Mouse (Mus musculus) hindbrain, embryonic 12.5 days (tissue): ENCODE data around the gene 4933415A04Rik. TPM values are rescaled to one million over a fixed set of nuclear protein-coding genes. Genes with fewer than 3 reads are reported as not detected.

Experiments used
- ATAC-seq: fragments of 200-750 bp; cut with Nextera tagmentation; 2 replicates; pipeline ENCODE4 v1.8.0; 2017; ENCODE audit warnings: moderate TSS enrichment; ENCODE audit not compliant: low FRiP score
- H3K27ac ChIP-seq: fragments of 300-500 bp; sonication (generic); 2 replicates; pipeline ENCODE4 v1.5.1; 2016; ENCODE audit warnings: mild to moderate bottlenecking
- H3K27me3 ChIP-seq: fragments of 300-500 bp; sonication (generic); 2 replicates; pipeline ENCODE4 v1.6.1; 2016; ENCODE audit warnings: mild to moderate bottlenecking
- H3K36me3 ChIP-seq: fragments of 300-500 bp; sonication (generic); 2 replicates; pipeline ENCODE4 v1.6.1; 2016; ENCODE audit warnings: mild to moderate bottlenecking
- H3K4me1 ChIP-seq: fragments of 300-500 bp; sonication (generic); 2 replicates; pipeline ENCODE4 v1.6.1; 2016
- H3K4me2 ChIP-seq: fragments of 300-500 bp; sonication (generic); replicated peaks from 2 replicates; pipeline ENCODE4 v1.6.1; 2016; ENCODE audit warnings: mild to moderate bottlenecking
- H3K4me3 ChIP-seq: fragments of 300-500 bp; sonication (generic); 2 replicates; pipeline ENCODE4 v1.5.1; 2016; ENCODE audit warnings: mild to moderate bottlenecking
- H3K9ac ChIP-seq: fragments of 300-500 bp; sonication (generic); 2 replicates; pipeline ENCODE4 v1.6.1; 2016; ENCODE audit warnings: mild to moderate bottlenecking, moderate library complexity
- H3K9me3 ChIP-seq: fragments of 300-500 bp; sonication (generic); replicated peaks from 2 replicates; pipeline ENCODE4 v1.6.1; 2016; ENCODE audit warnings: mild to moderate bottlenecking
- WGBS: fragments of 180-500 bp; shearing (Covaris S2); methylation state at CpG from one replicate; pipeline ENCODE4 v1.1.7; 2016; 5-methylcytosine and 5-hydroxymethylcytosine counted together
- polyA plus RNA-seq: library from polyadenylated mRNA; unstranded; fragments of >200 nt; fragmentation: Nextera tagmentation; extraction: Ambion mirVana; gene quantifications from 2 replicates; pipeline ENCODE4 v1.2.1, GENCODE M21; 2016

The 4933415A04Rik gene
- 6.5 and 8.1 TPM in 2 replicates for polyA plus RNA-seq

DNA sequence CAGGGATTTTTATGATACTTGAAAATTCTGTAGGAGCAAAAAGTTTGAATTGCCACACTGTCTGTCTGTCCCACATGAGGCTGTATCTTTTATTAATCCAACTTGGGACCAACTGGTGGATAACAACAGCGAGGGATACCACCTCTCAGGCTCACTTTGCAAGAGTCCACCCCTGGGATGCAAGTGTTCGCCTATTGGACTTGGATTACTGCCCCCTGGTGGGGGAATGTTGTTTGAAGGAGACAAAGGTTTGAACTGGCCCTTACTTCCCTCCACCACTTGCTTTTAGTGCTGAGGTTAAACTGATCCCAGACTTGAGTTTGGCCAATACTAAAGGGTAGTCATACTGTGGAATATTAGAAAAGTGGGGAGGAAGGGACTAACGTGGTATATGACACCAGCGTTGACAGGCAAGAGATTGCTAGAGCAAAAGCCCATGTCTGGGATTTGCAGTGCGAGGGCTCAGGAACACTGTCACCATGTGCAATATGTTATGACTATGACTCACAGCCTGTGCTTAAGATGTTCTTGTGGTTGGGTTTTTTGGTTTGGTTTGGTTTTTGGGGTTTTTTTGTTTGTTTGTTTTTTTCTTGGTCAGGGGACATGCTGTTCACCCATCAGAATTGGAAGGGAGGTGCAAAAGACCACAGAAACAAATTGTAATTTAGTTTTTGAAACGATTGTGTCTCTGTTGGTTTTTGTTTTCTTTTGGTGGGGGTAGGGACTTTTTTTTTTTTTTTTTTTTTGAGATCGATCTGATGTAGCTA lies at the start of gene 4933415A04Rik:
4933415A04Rik (plus strand) TSS at position 717 of the 767 bp plus-strand sequence.
- 0 out of 2 replicates have a peak, but pooled peaks have one; percentile 29 for ATAC-seq
- H3K27me3 ChIP-seq = no peaks in the 10 kb centered on the region
- no peaks in the 10 kb centered on the region for H3K9me3 ChIP-seq
- H3K4me3 ChIP-seq = no peak within 1 kb of the TSS
- no peak within 1 kb of the TSS for H3K4me2 ChIP-seq
- peaks cover 47% of the 10 kb centered on the region for H3K36me3 ChIP-seq
- peaks cover 8% of the 10 kb centered on the region; the same call in 1 of the 2 replicates for H3K4me1 ChIP-seq
- 73% methylated on average over 7 of the region's 7 CpGs for WGBS
- no peak within 1 kb of the TSS for H3K27ac ChIP-seq
- no peak within 1 kb of the TSS for H3K9ac ChIP-seq

DNA sequence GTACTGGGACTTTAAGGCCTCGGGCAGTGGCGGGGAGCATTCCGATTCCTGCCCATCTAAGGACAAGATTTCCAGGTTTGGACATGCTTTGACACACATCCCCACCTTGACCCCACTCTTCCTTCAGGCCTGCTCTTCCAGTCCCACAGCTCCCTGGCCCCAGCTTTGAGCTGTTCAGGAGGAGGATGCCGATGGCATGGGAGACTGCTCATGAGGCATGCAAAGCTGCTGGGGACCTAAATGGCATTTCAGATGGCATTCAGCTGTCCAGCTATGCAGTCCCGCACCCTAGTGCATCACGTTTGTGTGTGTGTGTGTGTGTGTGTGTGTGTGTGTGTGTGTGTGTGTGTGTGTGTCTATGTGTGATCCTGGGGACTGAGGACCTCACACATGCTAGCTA lies 49.8 kb upstream of the 4933415A04Rik start:
- Histone ChIP-seq H3K27me3 (no peaks in the 10 kb centered on the region), H3K27ac (no peak overlapping the region), H3K36me3 (peaks cover 40% of the 10 kb centered on the region), H3K9me3 (no peaks in the 10 kb centered on the region), H3K4me2 (no peak overlapping the region), H3K9ac (no peak overlapping the region), H3K4me1 (peaks cover 24% of the 10 kb centered on the region), H3K4me3 (no peak overlapping the region)
- WGBS = 80% methylated on average over 6 of the region's 6 CpGs
- no peak for ATAC-seq

DNA sequence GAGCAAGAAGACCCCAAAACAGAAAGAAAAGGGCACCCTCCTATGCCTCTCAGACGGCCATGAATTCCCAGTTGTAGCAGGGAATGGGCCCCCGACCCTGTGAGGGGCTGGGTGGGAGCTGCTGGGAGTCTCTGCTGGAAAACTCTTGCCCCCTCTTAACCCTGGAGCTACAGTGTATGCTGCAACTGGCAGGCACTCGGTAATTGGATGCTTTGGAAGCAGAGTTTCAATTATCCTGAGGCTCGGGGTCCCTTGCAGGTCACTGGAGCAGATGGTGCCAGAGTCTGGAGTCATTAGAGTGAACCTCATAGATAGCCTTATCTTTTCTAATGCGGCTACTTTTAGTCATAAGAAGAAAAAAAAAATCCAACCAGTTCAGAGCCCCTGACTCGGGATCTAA lies 47.0 kb upstream of the 4933415A04Rik start:
- 23% methylated on average over 6 of the region's 6 CpGs for WGBS
- Histone ChIP-seq H3K27ac (peak overlapping the region; percentile 75), H3K4me3 (no peak overlapping the region), H3K9me3 (no peaks in the 10 kb centered on the region), H3K27me3 (no peaks in the 10 kb centered on the region), H3K9ac (no peak overlapping the region), H3K36me3 (peaks cover 35% of the 10 kb centered on the region), H3K4me2 (no peak overlapping the region), H3K4me1 (peaks cover 21% of the 10 kb centered on the region)
- peak; percentile 87 for ATAC-seq

DNA sequence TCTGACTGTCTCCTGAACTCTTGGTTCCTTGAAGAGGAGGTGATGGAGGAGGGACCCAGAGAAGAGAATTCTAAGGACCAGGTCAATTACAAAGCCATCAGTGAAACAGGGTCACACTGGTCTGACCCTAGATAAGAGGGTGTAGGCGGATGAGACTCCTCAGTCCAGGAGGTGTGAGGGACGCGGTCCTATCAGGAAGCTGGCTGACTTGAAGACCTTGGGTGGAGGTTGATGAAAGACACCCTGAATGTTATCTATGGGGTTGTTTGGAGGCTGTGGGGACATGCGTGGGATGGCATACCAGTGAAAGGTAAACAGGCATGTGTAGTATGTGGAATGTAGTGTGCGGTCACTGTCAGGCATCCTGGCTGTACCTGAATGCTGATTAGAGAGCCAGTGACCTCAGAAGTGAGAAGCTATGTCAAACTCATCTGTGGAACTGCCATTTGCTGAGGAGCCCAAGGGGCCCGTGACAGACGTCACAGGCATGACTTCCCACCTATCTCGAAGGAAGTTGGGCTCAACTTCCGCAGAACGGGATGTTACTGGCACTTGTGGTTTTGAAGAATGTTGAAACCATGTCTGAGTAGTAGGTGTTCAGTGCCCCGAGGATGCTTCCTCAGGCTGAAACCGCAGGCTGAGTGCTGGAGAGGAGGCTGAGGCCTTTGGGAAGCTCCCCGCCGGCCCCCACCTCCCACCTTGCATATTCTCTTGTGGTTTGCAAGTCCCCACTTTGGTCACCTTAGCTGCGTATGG lies 43.0 kb upstream of the 4933415A04Rik start:
- Histone ChIP-seq H3K9ac (no peak overlapping the region), H3K4me1 (peaks cover 36% of the 10 kb centered on the region), H3K9me3 (no peaks in the 10 kb centered on the region), H3K27me3 (no peaks in the 10 kb centered on the region), H3K36me3 (peaks cover 9% of the 10 kb centered on the region; the same call in 1 of the 2 replicates), H3K4me3 (no peak overlapping the region), H3K4me2 (no peak overlapping the region), H3K27ac (no peak overlapping the region)
- 92% methylated on average over 15 of the region's 15 CpGs for WGBS
- no peak for ATAC-seq

DNA sequence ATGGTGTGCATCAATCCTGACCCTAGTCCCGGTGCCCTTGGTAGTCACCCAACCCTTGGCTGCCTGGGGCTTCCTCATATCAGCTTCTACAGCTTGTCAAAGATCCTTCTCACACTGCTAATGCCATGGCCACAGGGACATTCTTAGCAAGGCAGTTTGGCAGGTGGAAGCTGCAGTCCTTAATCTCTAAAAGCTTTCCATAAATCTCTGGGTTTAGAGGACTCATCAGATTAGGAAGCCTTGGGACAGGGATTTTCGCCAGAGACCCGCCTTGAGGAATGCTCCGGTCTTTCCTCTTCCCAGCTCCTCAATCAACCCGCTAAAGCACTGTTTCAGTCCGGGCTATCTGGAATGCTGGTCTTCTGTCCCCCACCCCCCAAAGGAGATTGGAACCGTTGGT lies 42.0 kb upstream of the 4933415A04Rik start:
- no peak overlapping the region for H3K4me3 ChIP-seq
- no peak overlapping the region for H3K27ac ChIP-seq
- peaks cover 9% of the 10 kb centered on the region; the same call in 1 of the 2 replicates for H3K36me3 ChIP-seq
- ATAC-seq = no peak
- H3K27me3 ChIP-seq = no peaks in the 10 kb centered on the region
- H3K4me2 ChIP-seq = no peak overlapping the region
- peaks cover 36% of the 10 kb centered on the region for H3K4me1 ChIP-seq
- H3K9ac ChIP-seq = no peak overlapping the region
- H3K9me3 ChIP-seq = no peaks in the 10 kb centered on the region
- WGBS = 90% methylated on average over 7 of the region's 7 CpGs

DNA sequence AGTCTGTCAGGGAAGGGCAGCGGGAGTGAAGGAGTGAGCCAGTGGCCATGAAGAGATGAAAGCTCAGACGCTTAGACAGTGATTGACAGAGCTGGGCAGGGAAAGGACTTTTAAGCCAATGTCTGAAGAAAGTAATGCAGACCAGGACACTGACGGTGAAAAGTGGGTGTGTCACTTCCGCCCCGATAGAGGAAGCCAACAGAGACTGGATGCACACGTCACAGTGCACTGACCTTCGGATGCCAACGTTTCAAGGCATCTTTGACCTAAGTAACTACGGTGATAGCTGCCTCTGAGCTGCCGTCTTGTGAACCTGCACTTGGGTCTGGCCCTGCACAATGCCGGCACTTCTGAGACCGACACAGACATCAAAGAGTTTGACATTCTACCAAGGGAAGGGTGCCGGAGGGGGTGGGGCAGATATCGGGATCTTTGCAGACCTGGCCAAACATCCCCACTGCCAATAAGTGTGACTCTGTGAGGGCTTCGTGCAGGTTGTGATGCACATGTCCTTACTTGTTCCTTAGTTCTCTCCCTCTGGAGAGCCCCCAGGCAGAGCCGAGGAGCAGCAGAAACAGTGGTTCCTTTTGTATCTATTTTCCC lies 40.9 kb upstream of the 4933415A04Rik start:
- Histone ChIP-seq H3K27me3 (no peaks in the 10 kb centered on the region), H3K9ac (no peak overlapping the region), H3K27ac (no peak overlapping the region), H3K36me3 (peaks cover 9% of the 10 kb centered on the region; the same call in 1 of the 2 replicates), H3K4me2 (no peak overlapping the region), H3K9me3 (no peaks in the 10 kb centered on the region), H3K4me1 (peaks cover 29% of the 10 kb centered on the region), H3K4me3 (no peak overlapping the region)
- no peak for ATAC-seq
- WGBS = 49% methylated on average over 16 of the region's 16 CpGs

DNA sequence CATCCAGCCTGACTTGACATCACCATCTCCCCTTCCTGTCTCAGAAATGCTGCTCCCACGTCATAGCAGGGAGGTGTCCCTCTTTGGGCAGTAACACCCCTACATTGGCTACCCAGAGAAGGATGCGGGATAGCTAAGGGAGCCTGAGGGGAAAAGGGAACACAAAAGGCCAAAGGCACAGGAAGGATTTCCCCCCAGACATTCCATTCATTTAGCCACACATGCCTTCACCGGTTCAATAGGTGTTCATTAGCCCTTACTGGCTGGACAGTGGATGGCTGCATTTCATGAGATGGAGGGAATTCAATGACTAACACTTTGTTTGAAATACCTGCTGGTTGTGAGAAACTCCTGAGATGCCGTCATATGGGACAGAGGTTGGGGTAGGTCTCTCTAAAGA lies 40.2 kb upstream of the 4933415A04Rik start:
- Histone ChIP-seq H3K4me2 (no peak overlapping the region), H3K4me1 (peaks cover 28% of the 10 kb centered on the region), H3K36me3 (peaks cover 9% of the 10 kb centered on the region; the same call in 1 of the 2 replicates), H3K27ac (no peak overlapping the region), H3K9ac (no peak overlapping the region), H3K4me3 (no peak overlapping the region), H3K9me3 (no peaks in the 10 kb centered on the region), H3K27me3 (no peaks in the 10 kb centered on the region)
- 49% methylated on average over 4 of the region's 4 CpGs for WGBS
- no peak for ATAC-seq

DNA sequence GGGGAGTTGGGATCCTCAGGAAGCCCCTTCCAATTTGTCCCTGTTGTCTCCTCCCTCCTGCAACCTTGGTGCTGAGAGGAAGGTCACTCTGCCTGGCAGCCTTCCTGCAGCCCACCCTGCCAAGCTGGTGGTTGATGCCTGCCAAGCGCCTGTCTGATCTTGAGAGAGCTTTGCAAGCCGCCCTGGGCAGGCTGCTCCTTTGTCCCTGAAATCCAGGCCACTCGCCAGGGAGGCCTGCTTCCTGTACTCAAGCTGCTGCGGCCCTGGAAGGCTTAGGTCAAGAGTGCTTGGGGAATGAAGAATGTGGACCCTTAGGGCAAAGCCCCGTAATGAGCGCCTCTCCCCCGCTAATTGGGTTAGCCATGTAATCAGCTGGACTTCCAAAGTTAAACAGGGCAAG lies 38.7 kb upstream of the 4933415A04Rik start:
- H3K4me3 ChIP-seq = no peak overlapping the region
- no peaks in the 10 kb centered on the region for H3K9me3 ChIP-seq
- 40% methylated on average over 7 of the region's 7 CpGs for WGBS
- H3K27me3 ChIP-seq = no peaks in the 10 kb centered on the region
- H3K36me3 ChIP-seq = peaks cover 9% of the 10 kb centered on the region; the same call in 1 of the 2 replicates
- H3K4me1 ChIP-seq = peaks cover 28% of the 10 kb centered on the region
- H3K27ac ChIP-seq = peak overlapping the region; percentile 18
- H3K4me2 ChIP-seq = no peak overlapping the region
- H3K9ac ChIP-seq = no peak overlapping the region
- ATAC-seq = peak; percentile 45; the same call in 1 of the 2 replicates

DNA sequence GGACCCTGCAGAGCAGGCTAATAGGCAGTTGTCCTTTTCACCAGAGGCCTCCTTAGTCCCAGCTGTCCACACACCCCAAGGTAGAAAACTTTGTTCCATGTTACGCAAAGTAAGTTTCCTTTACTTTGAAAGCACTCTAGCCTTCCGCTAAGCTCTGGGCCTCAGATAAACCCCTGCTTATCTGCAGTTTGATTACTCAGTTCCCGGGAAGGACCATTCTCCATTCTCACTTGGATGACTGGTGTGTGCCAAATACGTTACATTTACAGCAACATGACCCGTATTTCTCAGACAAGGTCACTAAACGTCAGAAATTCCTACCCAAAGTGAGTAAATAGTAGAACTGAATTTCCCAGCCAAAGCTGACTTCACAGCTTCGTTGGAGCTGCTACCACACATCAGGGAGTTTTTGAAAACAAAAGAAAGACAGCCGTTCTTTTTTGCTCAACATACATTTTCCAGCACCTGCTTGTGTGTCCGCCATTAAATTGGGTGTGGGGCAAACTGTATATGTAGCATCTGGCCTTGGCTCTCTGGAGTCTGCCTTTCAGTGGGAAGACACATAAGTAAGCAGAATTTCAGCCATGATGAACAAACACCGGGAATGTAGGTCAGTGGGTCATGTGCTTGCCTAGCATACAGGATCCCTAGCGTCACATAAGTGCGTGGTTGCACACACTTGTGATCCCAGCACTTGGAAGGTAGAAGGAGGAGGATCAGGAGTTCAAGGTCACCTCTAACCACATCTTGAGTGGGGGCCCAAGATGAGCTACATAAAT lies 38.0 kb upstream of the 4933415A04Rik start:
- no peak overlapping the region for H3K4me2 ChIP-seq
- WGBS = 79% methylated on average over 12 of the region's 12 CpGs
- no peaks in the 10 kb centered on the region for H3K27me3 ChIP-seq
- peaks cover 2% of the 10 kb centered on the region; the same call in 1 of the 2 replicates for H3K36me3 ChIP-seq
- ATAC-seq = no peak
- H3K9ac ChIP-seq = no peak overlapping the region
- H3K27ac ChIP-seq = peak overlapping the region; percentile 18; the same call in 1 of the 2 replicates
- peaks cover 28% of the 10 kb centered on the region for H3K4me1 ChIP-seq
- H3K4me3 ChIP-seq = no peak overlapping the region
- no peaks in the 10 kb centered on the region for H3K9me3 ChIP-seq

DNA sequence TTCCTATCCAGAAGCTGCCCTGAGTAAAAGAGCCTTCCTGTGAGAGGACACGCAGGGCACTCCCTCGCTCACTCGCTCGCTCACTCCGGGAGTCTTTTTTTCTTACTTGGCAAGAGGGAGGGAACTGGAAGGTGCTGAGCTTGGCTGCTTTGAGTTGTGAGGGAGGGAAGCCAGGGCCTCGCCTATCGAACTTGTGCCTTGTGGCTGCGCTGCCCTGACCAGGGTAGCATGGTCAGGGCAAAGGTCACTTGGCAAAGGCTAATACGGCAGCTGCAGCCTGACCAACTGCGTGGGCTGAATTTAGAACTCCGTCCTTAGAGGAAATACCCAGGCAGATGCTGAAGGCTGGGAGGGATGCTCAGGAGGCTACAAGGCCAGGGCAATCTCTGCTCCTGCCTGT lies 37.1 kb upstream of the 4933415A04Rik start:
- H3K36me3 ChIP-seq = 0 out of 2 replicates have a peak, but pooled peaks cover 5% of the 10 kb centered on the region
- no peak for ATAC-seq

DNA sequence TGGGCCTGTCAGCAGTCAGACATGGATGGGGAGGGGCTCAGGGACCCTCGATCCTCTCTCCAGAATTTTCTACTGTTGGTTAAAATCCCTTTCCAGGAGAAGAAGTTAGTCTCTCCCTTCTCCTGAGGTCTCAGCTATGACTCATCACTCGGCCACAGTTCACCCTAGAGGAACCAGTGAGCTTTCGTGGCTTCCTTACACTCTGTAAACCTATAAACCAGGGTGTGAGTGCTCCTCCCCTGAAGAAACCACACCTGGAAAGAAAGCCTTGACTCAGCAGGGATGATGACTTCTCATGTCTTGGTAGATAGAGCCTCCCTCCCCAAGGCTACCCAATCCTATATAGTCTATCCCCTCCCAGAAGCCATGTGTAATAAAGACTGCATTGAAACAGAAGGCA lies 35.1 kb upstream of the 4933415A04Rik start:
- no peaks in the 10 kb centered on the region for H3K27me3 ChIP-seq
- no peaks in the 10 kb centered on the region for H3K9me3 ChIP-seq
- H3K4me2 ChIP-seq = no peak overlapping the region
- 0 out of 2 replicates have a peak, but pooled peaks cover 5% of the 10 kb centered on the region for H3K36me3 ChIP-seq
- no peak overlapping the region for H3K4me3 ChIP-seq
- no peak overlapping the region for H3K27ac ChIP-seq
- no peak for ATAC-seq
- 91% methylated on average over 3 of the region's 3 CpGs for WGBS
- H3K4me1 ChIP-seq = peaks cover 18% of the 10 kb centered on the region
- no peak overlapping the region for H3K9ac ChIP-seq

More for the DNA sequence above, 37.1 kb upstream of the 4933415A04Rik start:
- Histone ChIP-seq H3K4me2 (no peak overlapping the region), H3K4me3 (no peak overlapping the region), H3K27me3 (no peaks in the 10 kb centered on the region), H3K9me3 (no peaks in the 10 kb centered on the region), H3K4me1 (peaks cover 28% of the 10 kb centered on the region), H3K9ac (no peak overlapping the region), H3K27ac (no peak overlapping the region)
- WGBS = 55% methylated on average over 11 of the region's 11 CpGs
